Mouse (Mus musculus): ENCODE results near the gene Tmem43. TPM values are rescaled to one million over a fixed set of nuclear protein-coding genes. Genes with fewer than 3 reads are reported as not detected.

Gene Tmem43
- polyA plus RNA-seq, 1 experiment: 0.05 TPM

GRCm38 (mm10) chr6:91527227-91527860 is 53.8 kb downstream of the Tmem43 start:
- Histone ChIP-seq H3K9me3 (ENCODE audit: control insufficient read depth, low read length) (no peaks in the 10 kb centered on the region), H3K36me3 (ENCODE audit: control insufficient read depth) (peaks cover 54% of the 10 kb centered on the region), H3K4me3 (replicated peaks) (no peak overlapping the region), H3K27me3 (ENCODE audit: control insufficient read depth) (no peaks in the 10 kb centered on the region), H3K4me1 (ENCODE audit: control insufficient read depth) (no peaks in the 10 kb centered on the region)
- no peak for TF ChIP-seq GATA1 (IDR thresholded peaks at IDR 0.05; ENCODE audit: low read length)
- TF ChIP-seq TAL1 (IDR thresholded peaks at IDR 0.05; ENCODE audit: low read length): no peak

- Histone ChIP-seq H3K36me3 (ENCODE audit: control insufficient read depth) (peaks cover 45% of the 10 kb centered on the region), H3K27me3 (ENCODE audit: control insufficient read depth) (no peaks in the 10 kb centered on the region)
Observed at GRCm38 (mm10) chr6:91528265-91528664, 54.8 kb downstream of the Tmem43 start.

GRCm38 (mm10) chr6:91530673-91531072 is 57.2 kb downstream of the Tmem43 start:
- TF ChIP-seq TAL1 (IDR thresholded peaks at IDR 0.05; ENCODE audit: low read length) (no peak), GATA1 (IDR thresholded peaks at IDR 0.05; ENCODE audit: low read length) (no peak)
- Histone ChIP-seq H3K36me3 (ENCODE audit: control insufficient read depth) (peaks cover 21% of the 10 kb centered on the region), H3K4me3 (replicated peaks) (no peak overlapping the region), H3K4me1 (ENCODE audit: control insufficient read depth) (no peaks in the 10 kb centered on the region), H3K27me3 (ENCODE audit: control insufficient read depth) (no peaks in the 10 kb centered on the region), H3K9me3 (ENCODE audit: control insufficient read depth, low read length) (no peaks in the 10 kb centered on the region)

More at GRCm38 (mm10) chr6:91528265-91528664, 54.8 kb downstream of the Tmem43 start:
- Histone ChIP-seq H3K4me1 (ENCODE audit: control insufficient read depth) (no peaks in the 10 kb centered on the region), H3K4me3 (replicated peaks) (no peak overlapping the region), H3K9me3 (ENCODE audit: control insufficient read depth, low read length) (no peaks in the 10 kb centered on the region)
- TF ChIP-seq GATA1 (IDR thresholded peaks at IDR 0.05; ENCODE audit: low read length): no peak
- no peak for TF ChIP-seq TAL1 (IDR thresholded peaks at IDR 0.05; ENCODE audit: low read length)

GRCm38 (mm10) chr6:91531276-91531675 is 57.8 kb downstream of the Tmem43 start:
- Histone ChIP-seq H3K4me1 (ENCODE audit: control insufficient read depth) (no peaks in the 10 kb centered on the region), H3K9me3 (ENCODE audit: control insufficient read depth, low read length) (no peaks in the 10 kb centered on the region), H3K36me3 (ENCODE audit: control insufficient read depth) (peaks cover 15% of the 10 kb centered on the region), H3K4me3 (replicated peaks) (no peak overlapping the region), H3K27me3 (ENCODE audit: control insufficient read depth) (no peaks in the 10 kb centered on the region)
- no peak for TF ChIP-seq TAL1 (IDR thresholded peaks at IDR 0.05; ENCODE audit: low read length)
- no peak for TF ChIP-seq GATA1 (IDR thresholded peaks at IDR 0.05; ENCODE audit: low read length)

- no peaks in the 10 kb centered on the region for H3K9me3 ChIP-seq (ENCODE audit: control insufficient read depth, low read length)
Observed at GRCm38 (mm10) chr6:91532661-91533060, 59.2 kb downstream of the Tmem43 start.

GRCm38 (mm10) chr6:91533359-91533758 is 59.9 kb downstream of the Tmem43 start:
- H3K9me3 ChIP-seq (ENCODE audit: control insufficient read depth, low read length): no peaks in the 10 kb centered on the region
- H3K4me3 ChIP-seq (replicated peaks): no peak overlapping the region
- peaks cover 4% of the 10 kb centered on the region for H3K36me3 ChIP-seq (ENCODE audit: control insufficient read depth)
- H3K4me1 ChIP-seq (ENCODE audit: control insufficient read depth): no peaks in the 10 kb centered on the region
- H3K27me3 ChIP-seq (ENCODE audit: control insufficient read depth): no peaks in the 10 kb centered on the region
- TF ChIP-seq GATA1 (IDR thresholded peaks at IDR 0.05; ENCODE audit: low read length): no peak
- TF ChIP-seq TAL1 (IDR thresholded peaks at IDR 0.05; ENCODE audit: low read length): no peak

More at GRCm38 (mm10) chr6:91532661-91533060, 59.2 kb downstream of the Tmem43 start:
- Histone ChIP-seq H3K4me1 (ENCODE audit: control insufficient read depth) (no peaks in the 10 kb centered on the region), H3K4me3 (replicated peaks) (no peak overlapping the region), H3K27me3 (ENCODE audit: control insufficient read depth) (no peaks in the 10 kb centered on the region), H3K36me3 (ENCODE audit: control insufficient read depth) (peaks cover 8% of the 10 kb centered on the region)
- TF ChIP-seq TAL1 (IDR thresholded peaks at IDR 0.05; ENCODE audit: low read length) (no peak), GATA1 (IDR thresholded peaks at IDR 0.05; ENCODE audit: low read length) (no peak)

- TF ChIP-seq GATA1 (IDR thresholded peaks at IDR 0.05; ENCODE audit: low read length) (no peak), TAL1 (IDR thresholded peaks at IDR 0.05; ENCODE audit: low read length) (no peak)
- Histone ChIP-seq H3K4me1 (ENCODE audit: control insufficient read depth) (no peaks in the 10 kb centered on the region), H3K4me3 (replicated peaks) (no peak overlapping the region), H3K27me3 (ENCODE audit: control insufficient read depth) (no peaks in the 10 kb centered on the region), H3K36me3 (ENCODE audit: control insufficient read depth) (peaks cover under 1% of the 10 kb centered on the region; the same call in 1 of the 2 replicates), H3K9me3 (ENCODE audit: control insufficient read depth, low read length) (no peaks in the 10 kb centered on the region)
Observed at GRCm38 (mm10) chr6:91533771-91534170, 60.3 kb downstream of the Tmem43 start.

- H3K4me1 ChIP-seq (ENCODE audit: control insufficient read depth): no peaks in the 10 kb centered on the region
- no peaks in the 10 kb centered on the region for H3K9me3 ChIP-seq (ENCODE audit: control insufficient read depth, low read length)
- TF ChIP-seq TAL1 (IDR thresholded peaks at IDR 0.05; ENCODE audit: low read length) (no peak), GATA1 (IDR thresholded peaks at IDR 0.05; ENCODE audit: low read length) (no peak)
- no peaks in the 10 kb centered on the region for H3K27me3 ChIP-seq (ENCODE audit: control insufficient read depth)
- H3K4me3 ChIP-seq (replicated peaks): no peak overlapping the region
- H3K36me3 ChIP-seq (ENCODE audit: control insufficient read depth): no peaks in the 10 kb centered on the region
Observed at GRCm38 (mm10) chr6:91534268-91534667, 60.8 kb downstream of the Tmem43 start.

- TF ChIP-seq TAL1 (IDR thresholded peaks at IDR 0.05; ENCODE audit: low read length) (no peak), GATA1 (IDR thresholded peaks at IDR 0.05; ENCODE audit: low read length) (no peak)
- no peaks in the 10 kb centered on the region for H3K4me1 ChIP-seq (ENCODE audit: control insufficient read depth)
- no peaks in the 10 kb centered on the region for H3K9me3 ChIP-seq (ENCODE audit: control insufficient read depth, low read length)
Observed at GRCm38 (mm10) chr6:91535231-91535630, 61.7 kb downstream of the Tmem43 start.

More at GRCm38 (mm10) chr6:91535231-91535630, 61.7 kb downstream of the Tmem43 start:
- Histone ChIP-seq H3K27me3 (ENCODE audit: control insufficient read depth) (no peaks in the 10 kb centered on the region), H3K36me3 (ENCODE audit: control insufficient read depth) (no peaks in the 10 kb centered on the region), H3K4me3 (replicated peaks) (no peak overlapping the region)
